Mouse (Mus musculus) G1E (cell line): ENCODE measurements around the gene Fhad1.

ENCODE experiments used
- CTCF ChIP-seq: IDR thresholded peaks from 2 replicates; pipeline ENCODE4 v1.5.1; 2012; ENCODE audit warnings: low read depth, low read length, inconsistent platforms, mixed read lengths
- GATA1 ChIP-seq: IDR thresholded peaks from 2 replicates; pipeline ENCODE4 v1.6.1; 2012; ENCODE audit warnings: borderline replicate concordance, low read length, inconsistent platforms, mixed read lengths
- POLR2AphosphoS5 ChIP-seq: IDR thresholded peaks from 2 replicates; pipeline ENCODE4 v1.6.1; 2012; ENCODE audit warnings: low read depth, low read length, inconsistent platforms; ENCODE audit not compliant: insufficient replicate concordance
- TAL1 ChIP-seq: conservative IDR thresholded peaks from 2 replicates; pipeline ENCODE4 v1.6.1; 2012; ENCODE audit warnings: low read depth, low read length, inconsistent platforms, mixed read lengths

GRCm38 (mm10) chr4:141904710-141905109 lies 110.2 kb downstream of the Fhad1 start:
- TF ChIP-seq CTCF = no peak
- TF ChIP-seq GATA1 = no peak
- TF ChIP-seq TAL1 = no peak
- no peak for TF ChIP-seq POLR2AphosphoS5
